Mouse (Mus musculus) adrenal gland, adult 8-10 months (tissue): ENCODE results near the gene Akr7a5. TPM values are rescaled to one million over a fixed set of nuclear protein-coding genes. Genes with fewer than 3 reads are reported as not detected.

Experiments
- DNase-seq: peaks from one replicate; pipeline ENCODE4 v3.0.0; 2022
- microRNA-seq, 2 experiments: library from miRNA; unstranded; fragments of <30 nt; microRNA quantifications; one replicate each; pipeline ENCODE4 v1.2.0; 2022
- total RNA-seq, 4 experiments: library from RNA; stranded (reverse); gene quantifications; 2 replicates each; pipeline ENCODE4 v1.2.4; 2022

The Akr7a5 gene
- total RNA-seq, 4 experiments from 2014 or later: 65.4 to 73.5 (median 68.8) TPM

DNA sequence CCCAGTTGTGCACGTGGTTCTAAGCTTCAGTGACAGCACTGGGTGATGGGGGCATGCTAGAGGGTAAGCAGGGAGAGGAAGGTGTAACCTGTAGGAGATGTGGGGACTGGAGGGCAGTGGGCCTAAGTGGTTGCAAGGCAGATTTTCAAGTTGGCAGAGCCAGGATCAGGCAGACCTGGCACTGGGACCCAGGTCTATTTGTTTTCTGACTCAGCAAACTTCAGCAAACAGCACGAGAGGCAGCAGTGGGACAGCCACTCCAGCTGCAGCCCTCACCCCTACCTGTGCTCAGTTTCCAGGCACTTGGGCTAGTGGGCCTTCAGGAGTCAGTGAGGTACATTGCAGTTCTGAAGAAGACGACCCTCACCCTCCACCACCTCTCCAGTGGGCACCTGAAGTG lies 46.7 kb downstream of the Akr7a5 start:
- no peak for DNase-seq

DNA sequence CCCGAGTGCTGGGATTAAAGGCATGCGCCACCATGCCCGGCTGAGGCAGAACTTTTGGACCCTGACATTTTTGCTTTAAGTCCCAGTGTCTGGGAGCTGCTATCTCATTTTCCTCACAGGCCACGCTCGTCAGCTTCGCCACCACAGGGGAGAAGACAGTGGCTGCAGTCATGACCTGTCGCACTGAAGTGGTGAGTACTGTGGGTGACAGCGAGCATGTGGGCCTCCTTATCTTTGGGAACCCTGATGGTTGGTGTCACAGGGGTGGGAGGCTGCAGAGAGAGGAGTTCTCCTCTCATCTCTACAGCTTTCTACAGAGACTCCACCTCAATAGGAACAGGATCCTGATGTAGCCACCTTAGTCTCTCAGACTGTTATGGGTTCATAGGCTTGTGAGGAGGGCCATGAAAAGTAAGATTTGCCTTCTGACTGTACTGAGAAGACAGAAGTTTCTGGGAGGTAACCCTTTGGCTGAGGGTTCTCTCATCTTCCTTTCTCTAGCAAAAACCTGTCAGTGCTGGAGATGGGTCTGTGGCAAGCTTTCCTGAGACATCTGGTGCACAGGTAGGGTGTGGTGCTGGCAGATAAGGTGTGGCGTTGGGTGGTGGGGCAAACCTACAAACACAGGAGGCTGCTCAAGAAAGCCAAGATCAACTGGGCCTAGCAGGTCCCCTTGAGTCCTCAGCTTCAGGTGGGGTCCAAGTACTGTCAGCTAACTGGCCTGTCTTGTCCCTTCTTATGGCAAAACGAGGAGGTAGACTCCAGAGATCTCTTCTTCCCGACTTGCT lies 50.4 kb downstream of the Akr7a5 start:
- DNase-seq: no peak

DNA sequence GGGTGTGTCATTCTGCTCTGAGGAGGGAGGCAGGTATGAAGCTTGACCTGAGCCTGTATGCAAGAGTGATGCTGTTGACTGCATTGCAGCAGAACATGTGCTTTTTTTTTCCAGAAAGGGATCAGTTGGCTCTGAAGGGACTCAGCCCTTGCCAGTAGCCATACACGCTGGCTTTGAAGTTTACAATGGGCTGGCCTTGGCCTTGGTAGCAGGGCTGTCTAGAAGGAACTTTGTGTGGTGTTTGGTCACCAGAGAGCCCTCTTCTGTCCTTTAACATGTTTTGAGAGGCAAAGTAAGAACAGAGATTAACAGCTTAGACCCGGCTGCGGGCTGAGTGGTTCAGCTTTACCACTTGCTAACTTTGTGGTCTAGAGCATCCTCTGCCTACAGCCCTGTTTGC lies 56.8 kb downstream of the Akr7a5 start:
- DNase-seq: no peak

Small RNA genes within 50 kb of the gene (microRNA-seq; reads per million reads assigned to microRNA genes)
- gene Gm24245: 0 reads per million in 2 experiments
- gene Gm25732: 0 to 0.18 reads per million in 2 experiments

Other genes with a start within 250 kb of the Akr7a5 start
- gene Htr6, start 235.2 kb upstream of the Akr7a5 start, total RNA-seq: under 1 TPM; 0.48 to 0.99 (median 0.84) TPM
- 10 to 100 TPM; 55.4 to 73.9 (median 64.2) TPM for gene Nbl1, start 217.8 kb upstream of the Akr7a5 start, total RNA-seq
- 100 to 1,000 TPM; 273 to 460 (median 363) TPM for gene Minos1, start 179.6 kb upstream of the Akr7a5 start, total RNA-seq
- gene Capzb, start 117.8 kb upstream of the Akr7a5 start, total RNA-seq: 100 to 1,000 TPM; 357 to 412 (median 388) TPM
- 10 to 100 TPM; 10.3 to 12.0 (median 11.6) TPM for gene Pqlc2, start within 50 bp of the Akr7a5 start, total RNA-seq
- gene Mrto4, start 41.8 kb downstream of the Akr7a5 start, total RNA-seq: 10 to 100 TPM; 61.8 to 65.3 (median 63.0) TPM
- gene Emc1, start 41.8 kb downstream of the Akr7a5 start, total RNA-seq: 100 to 1,000 TPM in 1 of 4 experiments, 10 to 100 TPM in 3; 68.1 to 102 (median 84.3) TPM
- 100 to 1,000 TPM; 130 to 207 (median 167) TPM for gene Ubr4, start 41.9 kb downstream of the Akr7a5 start, total RNA-seq
- 10 to 100 TPM; 10.7 to 13.3 (median 12.0) TPM for gene Iffo2, start 219.8 kb downstream of the Akr7a5 start, total RNA-seq